Mouse (Mus musculus): Measurements from ENCODE around the gene Ccdc88a.

GRCm38 (mm10) chr11:29514325-29514681 lies 140.8 kb downstream of the Ccdc88a start:
- TF ChIP-seq CTCF (IDR thresholded peaks at IDR 0.05; ENCODE audit: control insufficient read depth, insufficient read depth, insufficient read length) (no peak), MAX (IDR thresholded peaks at IDR 0.05) (no peak)

All from C2C12 (cell line).